Mouse (Mus musculus): ENCODE data around the gene Vars2.
A peak's percentile ranks its signal among the peaks of the same experiment; 100 is the strongest.

The Vars2 gene

DNA sequence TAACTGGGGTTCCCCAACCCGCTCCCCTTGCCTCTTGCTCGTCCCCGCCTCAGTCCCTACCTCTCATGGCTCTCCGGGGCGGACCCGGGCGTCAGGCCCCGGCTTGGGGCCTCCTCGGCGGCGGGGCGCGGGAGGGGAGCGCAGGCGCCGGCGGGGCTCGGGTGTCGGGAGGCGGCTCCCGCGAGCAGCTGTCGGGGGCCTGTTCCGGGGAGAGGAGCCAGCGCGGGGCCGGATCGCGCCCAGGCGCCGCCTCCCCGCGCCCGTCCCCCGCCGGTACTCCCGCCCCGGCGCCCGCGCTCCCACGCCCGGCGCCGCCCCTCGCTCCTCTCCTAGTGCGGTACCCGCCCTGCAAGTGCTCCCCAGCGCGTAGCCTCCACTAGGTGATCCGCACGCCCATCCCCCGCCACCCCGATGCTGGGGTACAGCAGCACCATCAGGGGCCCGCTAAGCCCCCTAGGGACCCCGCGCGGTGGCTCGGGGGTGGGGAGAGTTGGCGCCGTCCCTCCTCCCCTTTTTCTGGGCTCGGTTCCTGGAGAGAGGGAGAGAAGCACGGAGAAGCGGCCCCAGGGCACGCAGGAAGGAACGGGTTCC is 33.1 kb upstream of the Vars2 start:
- no peak for DNase-seq (ENCODE audit: low read depth, low spot score)
- no peaks in the 10 kb centered on the region for H3K36me3 ChIP-seq (ENCODE audit: control insufficient read depth, insufficient read depth, low read length, poor library complexity, severe bottlenecking)
- no peaks in the 10 kb centered on the region; the same call in 1 of the 2 replicates for H3K27me3 ChIP-seq (ENCODE audit: control insufficient read depth, insufficient read depth, low read length, poor library complexity, severe bottlenecking)

DNA sequence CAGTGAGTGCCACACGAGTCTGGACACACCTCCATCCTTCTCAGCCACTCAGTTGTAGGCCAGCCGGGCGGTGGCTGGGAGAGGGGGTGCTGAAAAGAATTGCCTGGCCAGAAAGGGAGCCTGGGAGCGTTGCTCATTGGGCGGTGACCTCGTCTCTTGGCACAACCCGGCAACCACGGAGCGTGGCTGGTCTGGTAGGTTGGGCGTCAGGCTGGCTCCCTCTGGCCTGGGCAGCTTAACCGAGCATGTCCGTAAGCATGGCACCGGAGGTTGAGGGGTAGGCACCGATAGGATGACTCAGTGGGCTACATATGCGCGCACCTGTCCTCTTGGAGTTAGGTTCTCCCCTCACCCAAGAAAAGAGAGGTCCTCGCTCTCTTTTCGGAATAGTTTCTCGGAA is 32.5 kb upstream of the Vars2 start:
- Histone ChIP-seq H3K36me3 (ENCODE audit: control insufficient read depth, insufficient read depth, low read length, poor library complexity, severe bottlenecking) (no peaks in the 10 kb centered on the region), H3K27me3 (ENCODE audit: control insufficient read depth, insufficient read depth, low read length, poor library complexity, severe bottlenecking) (no peaks in the 10 kb centered on the region; the same call in 1 of the 2 replicates)
- no peak for DNase-seq (ENCODE audit: low read depth, low spot score)

DNA sequence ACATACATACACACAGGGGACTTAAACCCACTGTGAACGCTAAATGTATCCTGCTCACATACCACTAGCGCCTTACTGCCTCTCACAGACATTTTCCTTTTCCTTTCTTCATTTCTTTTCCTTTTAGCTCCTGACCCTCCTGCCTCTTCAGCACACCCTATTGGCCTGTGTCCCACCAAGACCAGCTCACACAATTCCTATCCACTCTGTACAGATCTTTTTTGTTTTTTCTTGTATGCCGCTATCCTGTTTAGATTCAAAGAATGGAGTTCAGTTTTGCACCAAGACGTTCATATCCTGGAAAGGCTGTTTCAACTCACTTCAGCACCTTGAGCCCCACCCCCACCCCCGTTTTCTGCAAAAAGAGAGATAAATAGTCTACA is 31.1 kb upstream of the Vars2 start:
- Histone ChIP-seq H3K27me3 (ENCODE audit: control insufficient read depth, insufficient read depth, low read length, poor library complexity, severe bottlenecking) (no peaks in the 10 kb centered on the region; the same call in 1 of the 2 replicates), H3K36me3 (ENCODE audit: control insufficient read depth, insufficient read depth, low read length, poor library complexity, severe bottlenecking) (no peaks in the 10 kb centered on the region)

DNA sequence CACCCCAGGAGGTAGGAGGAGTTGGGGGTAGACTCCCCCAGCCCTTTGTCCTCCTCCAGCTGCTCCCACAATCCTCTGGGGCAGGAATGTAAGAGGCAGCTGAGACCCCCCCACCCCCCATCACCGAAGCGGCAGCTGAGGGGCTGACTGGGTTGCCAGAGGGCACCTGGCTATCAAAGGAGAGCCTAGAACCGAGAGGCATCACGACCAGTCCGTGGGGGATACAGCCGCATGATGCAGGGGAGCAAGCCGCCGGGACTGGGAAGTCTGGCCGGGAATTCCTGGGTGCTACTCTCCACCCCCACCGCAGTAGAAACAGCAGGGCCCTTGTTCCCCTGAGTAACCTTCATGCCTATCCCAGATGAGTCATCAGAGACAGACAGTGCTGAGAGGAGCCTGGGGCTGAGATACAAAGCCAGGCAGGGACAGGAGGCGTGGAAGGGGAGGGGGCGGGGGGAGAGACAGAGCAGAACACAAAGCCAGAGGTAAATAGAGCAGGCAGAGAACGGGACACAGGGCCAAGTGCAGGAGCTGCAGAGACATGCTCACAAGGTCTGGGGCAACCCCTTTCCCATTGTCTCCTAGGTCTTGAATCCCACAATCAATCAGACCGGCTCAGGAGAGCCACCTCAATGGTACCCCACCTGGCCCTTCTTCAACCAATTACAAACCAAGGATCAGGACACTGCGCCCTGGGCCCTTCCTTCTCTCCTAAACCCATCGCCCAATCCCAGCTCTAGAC is 30.5 kb upstream of the Vars2 start:
- Histone ChIP-seq H3K36me3 (ENCODE audit: control insufficient read depth, insufficient read depth, low read length, poor library complexity, severe bottlenecking) (no peaks in the 10 kb centered on the region), H3K27me3 (ENCODE audit: control insufficient read depth, insufficient read depth, low read length, poor library complexity, severe bottlenecking) (no peaks in the 10 kb centered on the region; the same call in 1 of the 2 replicates)
- DNase-seq (ENCODE audit: low read depth, low spot score) = no peak

More for the DNA sequence above, 31.1 kb upstream of the Vars2 start:
- DNase-seq (ENCODE audit: low read depth, low spot score) = no peak

DNA sequence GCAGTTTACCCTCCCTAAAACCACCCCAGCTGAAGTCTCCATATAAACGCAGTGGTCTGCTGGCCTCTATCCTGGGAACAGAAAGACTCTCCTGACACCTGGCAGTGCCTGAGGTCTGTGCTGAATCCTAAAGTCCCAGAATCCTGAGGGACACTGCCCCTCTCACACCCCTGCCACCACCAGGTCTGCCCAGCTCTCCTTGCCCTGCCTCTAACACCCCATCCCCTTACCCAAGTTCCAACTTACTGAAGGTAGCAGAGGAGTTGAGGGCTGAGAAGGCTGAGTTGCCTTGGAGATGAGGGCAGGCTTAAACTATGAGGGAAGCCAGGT is 30.0 kb upstream of the Vars2 start:
- Histone ChIP-seq H3K36me3 (ENCODE audit: control insufficient read depth, insufficient read depth, low read length, poor library complexity, severe bottlenecking) (no peaks in the 10 kb centered on the region), H3K27me3 (ENCODE audit: control insufficient read depth, insufficient read depth, low read length, poor library complexity, severe bottlenecking) (no peaks in the 10 kb centered on the region; the same call in 1 of the 2 replicates)
- no peak for DNase-seq (ENCODE audit: low read depth, low spot score)

DNA sequence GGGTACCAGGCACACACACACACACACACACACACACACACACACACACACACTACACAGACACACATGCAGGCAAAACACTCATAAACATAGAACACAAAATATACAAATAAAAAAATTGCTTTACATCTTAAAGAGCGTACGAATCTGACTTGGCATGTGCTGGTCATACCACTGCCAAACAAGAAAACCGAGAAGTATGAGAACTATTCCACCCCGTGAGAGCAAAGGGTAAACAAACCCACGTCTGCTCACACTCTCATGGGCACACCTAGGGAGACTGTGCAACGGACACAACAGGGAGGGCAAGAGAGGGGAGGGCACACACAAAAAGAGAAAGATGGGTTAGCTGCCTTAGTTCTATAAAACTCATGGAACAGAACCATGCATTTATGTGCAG is 29.3 kb upstream of the Vars2 start:
- H3K27me3 ChIP-seq (ENCODE audit: control insufficient read depth, insufficient read depth, low read length, poor library complexity, severe bottlenecking) = no peaks in the 10 kb centered on the region; the same call in 1 of the 2 replicates
- DNase-seq (ENCODE audit: low read depth, low spot score) = no peak
- no peaks in the 10 kb centered on the region for H3K36me3 ChIP-seq (ENCODE audit: control insufficient read depth, insufficient read depth, low read length, poor library complexity, severe bottlenecking)

DNA sequence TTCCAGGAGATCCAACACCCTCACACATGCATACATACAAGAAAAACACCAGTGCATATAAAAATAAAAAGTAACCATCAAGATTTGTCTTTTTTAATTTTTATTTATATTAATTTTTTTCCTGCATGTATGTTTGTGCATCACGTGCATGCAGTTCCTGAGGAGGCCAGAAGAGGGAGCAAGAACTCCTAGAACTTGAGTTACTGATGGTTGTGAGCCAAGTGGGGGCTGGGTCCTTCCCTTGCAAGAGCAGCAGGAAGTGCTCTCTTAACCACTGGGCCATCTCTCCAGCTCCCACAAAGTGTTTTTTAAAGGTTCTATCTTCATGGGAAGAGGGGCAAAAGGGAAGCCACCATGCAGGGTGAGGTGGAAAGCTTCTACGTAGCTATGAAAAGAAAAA is 27.9 kb upstream of the Vars2 start:
- DNase-seq (ENCODE audit: low read depth, low spot score) = peak; percentile 24
- Histone ChIP-seq H3K36me3 (ENCODE audit: control insufficient read depth, insufficient read depth, low read length, poor library complexity, severe bottlenecking) (no peaks in the 10 kb centered on the region), H3K27me3 (ENCODE audit: control insufficient read depth, insufficient read depth, low read length, poor library complexity, severe bottlenecking) (no peaks in the 10 kb centered on the region; the same call in 1 of the 2 replicates)

DNA sequence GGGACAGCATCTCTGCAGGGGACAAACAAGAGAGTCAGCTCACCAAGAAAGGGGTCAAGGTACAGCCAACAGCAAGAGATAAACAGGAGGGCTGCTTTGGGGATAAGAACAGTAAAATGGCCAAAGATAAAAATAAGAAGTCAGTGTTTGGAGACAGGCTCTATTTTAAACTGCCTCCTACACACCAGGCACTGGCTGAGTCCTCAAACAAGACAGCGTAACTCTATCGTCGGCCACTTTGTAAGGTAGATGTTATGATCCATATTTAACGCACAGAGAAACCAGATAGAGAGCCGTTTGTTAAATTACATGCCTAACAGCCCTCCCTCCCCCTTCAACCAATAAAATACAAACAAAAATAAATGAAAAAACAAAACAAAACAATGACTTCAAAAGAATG is 26.5 kb upstream of the Vars2 start:
- H3K27me3 ChIP-seq (ENCODE audit: control insufficient read depth, insufficient read depth, low read length, poor library complexity, severe bottlenecking) = no peaks in the 10 kb centered on the region; the same call in 1 of the 2 replicates
- H3K36me3 ChIP-seq (ENCODE audit: control insufficient read depth, insufficient read depth, low read length, poor library complexity, severe bottlenecking) = no peaks in the 10 kb centered on the region
- no peak for DNase-seq (ENCODE audit: low read depth, low spot score)

DNA sequence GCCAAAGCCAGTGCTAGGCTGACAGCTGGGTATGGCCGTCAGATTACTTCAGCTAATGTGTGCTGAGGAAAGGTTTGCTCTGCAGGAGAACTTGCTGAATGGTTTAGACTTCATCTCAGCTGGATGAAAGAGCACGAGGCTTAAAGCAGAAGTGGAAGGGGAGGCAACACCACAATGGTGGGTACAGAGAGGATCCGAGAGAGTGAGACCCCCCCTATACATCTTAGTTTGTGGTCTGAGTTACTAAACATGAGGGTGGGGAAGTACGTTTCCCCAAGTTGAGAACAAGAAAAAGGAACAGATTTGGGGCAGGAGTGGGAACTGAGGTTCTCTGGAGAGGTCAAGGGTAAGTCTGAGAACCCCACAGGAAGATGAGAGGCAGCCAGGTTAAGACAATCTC is 25.0 kb upstream of the Vars2 start:
- Histone ChIP-seq H3K27me3 (ENCODE audit: control insufficient read depth, insufficient read depth, low read length, poor library complexity, severe bottlenecking) (no peaks in the 10 kb centered on the region), H3K36me3 (ENCODE audit: control insufficient read depth, insufficient read depth, low read length, poor library complexity, severe bottlenecking) (no peaks in the 10 kb centered on the region)
- no peak for DNase-seq (ENCODE audit: low read depth, low spot score)

DNA sequence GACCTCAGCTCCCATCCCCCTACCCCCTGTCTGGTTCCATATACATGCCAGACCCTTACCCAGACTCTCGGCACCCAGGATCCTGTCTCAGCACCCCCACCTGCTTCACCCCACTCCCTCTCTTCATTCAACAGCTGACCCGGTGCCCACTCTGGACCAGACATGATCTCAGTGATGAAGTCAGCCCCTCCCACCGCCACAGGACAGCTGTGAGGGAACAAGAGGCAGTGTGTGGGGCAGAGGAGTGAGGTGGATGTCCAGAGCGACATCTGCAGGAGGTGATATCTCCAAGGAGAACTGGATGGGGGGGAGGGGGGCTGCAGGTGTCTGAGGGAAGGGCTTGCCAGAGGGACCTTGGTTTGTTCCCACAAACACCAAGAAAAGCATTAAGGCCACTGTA is 24.4 kb upstream of the Vars2 start:
- Histone ChIP-seq H3K27me3 (ENCODE audit: control insufficient read depth, insufficient read depth, low read length, poor library complexity, severe bottlenecking) (no peaks in the 10 kb centered on the region), H3K36me3 (ENCODE audit: control insufficient read depth, insufficient read depth, low read length, poor library complexity, severe bottlenecking) (no peaks in the 10 kb centered on the region)
- DNase-seq (ENCODE audit: low read depth, low spot score) = no peak

DNA sequence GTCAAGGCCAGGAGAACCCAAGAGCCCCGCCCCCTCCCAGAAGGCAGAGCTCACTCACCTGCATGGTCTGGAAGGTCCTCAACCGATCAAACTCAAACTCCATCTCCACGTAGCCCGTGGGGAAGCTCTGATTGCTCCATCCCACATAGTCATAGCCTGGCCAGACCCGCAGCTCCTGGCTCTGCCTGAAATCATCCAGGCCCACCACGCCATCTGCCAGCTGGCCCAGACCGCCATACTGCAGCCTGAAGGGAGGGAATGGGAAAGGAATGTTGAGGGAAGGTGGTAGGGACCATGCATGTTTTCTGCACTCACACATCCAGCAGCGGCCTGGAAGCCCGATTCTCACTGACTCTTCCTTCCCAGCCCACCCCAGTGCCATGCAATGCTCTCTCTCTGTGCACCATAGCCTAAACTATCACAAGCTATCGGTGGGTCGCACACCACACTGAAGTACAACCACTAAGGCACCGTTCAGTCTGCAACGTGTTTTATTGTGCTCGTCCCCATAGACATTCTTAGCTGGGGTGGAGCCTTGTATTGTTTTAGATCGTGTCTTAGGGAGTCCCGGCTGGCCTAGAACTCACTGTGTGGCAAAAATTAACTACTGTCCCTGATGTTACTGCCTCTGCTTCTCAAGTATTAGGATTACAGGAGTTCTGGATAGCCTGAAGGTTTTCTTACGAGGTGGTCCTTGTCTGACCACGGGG is 22.7 kb upstream of the Vars2 start:
- H3K27me3 ChIP-seq (ENCODE audit: control insufficient read depth, insufficient read depth, low read length, poor library complexity, severe bottlenecking) = no peaks in the 10 kb centered on the region
- no peak for DNase-seq (ENCODE audit: low read depth, low spot score)
- H3K36me3 ChIP-seq (ENCODE audit: control insufficient read depth, insufficient read depth, low read length, poor library complexity, severe bottlenecking) = no peaks in the 10 kb centered on the region

DNA sequence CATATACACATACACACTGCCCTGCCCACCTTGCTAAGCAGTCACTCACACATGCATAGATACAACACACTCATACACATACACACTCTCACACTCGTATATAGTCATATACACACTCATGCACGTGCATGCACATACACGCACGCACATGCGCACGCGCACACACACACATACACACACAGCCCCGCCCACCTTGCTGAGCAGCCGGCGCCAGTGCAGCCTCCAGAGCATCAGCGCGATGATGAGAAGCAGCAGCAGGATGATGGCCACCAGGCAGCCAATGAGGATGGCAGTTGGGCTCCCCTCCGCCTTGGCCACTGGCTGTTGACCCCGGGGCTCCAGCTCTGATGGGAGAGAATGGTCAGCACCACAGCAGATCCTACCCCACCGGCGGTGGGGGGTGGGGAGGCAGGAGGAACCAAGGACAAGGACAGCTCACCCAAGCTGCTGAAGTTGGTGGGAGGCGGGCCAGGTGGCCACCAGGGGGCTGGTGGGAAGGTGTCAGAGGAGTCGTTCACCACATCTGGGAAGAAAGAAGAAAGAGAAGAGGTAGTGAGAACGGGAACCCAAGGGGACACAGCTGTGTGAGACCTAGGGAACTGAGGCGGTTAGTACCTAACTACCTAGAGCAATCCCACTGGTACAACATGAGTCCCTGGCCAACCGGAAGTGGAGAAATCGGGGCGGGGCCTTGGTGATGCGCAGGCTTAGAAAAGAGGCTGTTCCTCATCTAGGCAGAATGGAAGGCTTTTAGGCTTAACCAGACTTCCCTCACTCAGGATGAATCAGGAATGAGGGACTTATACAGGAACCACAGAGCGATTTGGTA is 21.2 kb upstream of the Vars2 start:
- no peaks in the 10 kb centered on the region for H3K27me3 ChIP-seq (ENCODE audit: control insufficient read depth, insufficient read depth, low read length, poor library complexity, severe bottlenecking)
- H3K36me3 ChIP-seq (ENCODE audit: control insufficient read depth, insufficient read depth, low read length, poor library complexity, severe bottlenecking) = no peaks in the 10 kb centered on the region
- DNase-seq (ENCODE audit: low read depth, low spot score) = no peak

DNA sequence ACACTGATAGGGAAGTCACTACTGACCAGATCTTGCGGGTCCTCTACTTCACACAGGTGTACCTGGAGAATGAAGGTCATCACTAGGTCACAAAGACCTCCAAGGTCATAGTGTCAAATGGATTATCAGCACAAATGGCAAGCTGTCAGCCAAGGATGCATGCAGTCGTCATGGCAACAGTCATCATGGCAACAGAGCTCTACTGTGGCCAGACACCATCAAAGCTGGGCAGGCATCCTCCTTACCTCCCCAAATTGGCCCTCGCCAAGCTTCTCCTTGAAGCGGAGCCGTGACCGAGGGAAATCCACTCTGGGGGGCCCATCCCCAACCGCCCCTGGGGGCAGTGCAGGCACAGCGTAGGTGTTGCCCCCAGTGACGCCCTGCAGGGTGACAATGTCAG is 17.7 kb upstream of the Vars2 start:
- no peak for DNase-seq (ENCODE audit: low read depth, low spot score)
- Histone ChIP-seq H3K27me3 (ENCODE audit: control insufficient read depth, insufficient read depth, low read length, poor library complexity, severe bottlenecking) (no peaks in the 10 kb centered on the region), H3K36me3 (ENCODE audit: control insufficient read depth, insufficient read depth, low read length, poor library complexity, severe bottlenecking) (no peaks in the 10 kb centered on the region)

DNA sequence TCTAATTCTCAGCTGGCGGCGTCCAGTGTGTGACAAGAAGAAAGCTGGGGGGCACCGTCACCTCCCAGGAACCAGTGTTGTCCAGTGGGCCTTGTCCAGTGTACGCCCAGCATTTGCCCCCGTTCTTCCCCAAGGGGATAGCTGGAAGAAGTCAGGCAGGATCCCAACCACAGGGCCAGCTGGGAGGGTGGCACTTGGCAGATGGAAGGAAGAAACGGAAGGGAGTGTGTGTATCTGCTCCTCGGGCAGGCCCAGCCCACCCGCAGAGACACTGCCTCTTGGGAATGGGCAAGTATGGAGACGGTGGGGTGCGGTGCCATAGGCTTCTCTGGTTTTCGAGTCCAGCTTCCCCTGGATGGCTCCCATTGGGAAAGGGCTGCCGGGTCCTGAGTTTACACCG is 14.6 kb upstream of the Vars2 start:
- no peaks in the 10 kb centered on the region for H3K27me3 ChIP-seq (ENCODE audit: control insufficient read depth, insufficient read depth, low read length, poor library complexity, severe bottlenecking)
- H3K36me3 ChIP-seq (ENCODE audit: control insufficient read depth, insufficient read depth, low read length, poor library complexity, severe bottlenecking) = no peaks in the 10 kb centered on the region
- no peak for DNase-seq (ENCODE audit: low read depth, low spot score)

DNA sequence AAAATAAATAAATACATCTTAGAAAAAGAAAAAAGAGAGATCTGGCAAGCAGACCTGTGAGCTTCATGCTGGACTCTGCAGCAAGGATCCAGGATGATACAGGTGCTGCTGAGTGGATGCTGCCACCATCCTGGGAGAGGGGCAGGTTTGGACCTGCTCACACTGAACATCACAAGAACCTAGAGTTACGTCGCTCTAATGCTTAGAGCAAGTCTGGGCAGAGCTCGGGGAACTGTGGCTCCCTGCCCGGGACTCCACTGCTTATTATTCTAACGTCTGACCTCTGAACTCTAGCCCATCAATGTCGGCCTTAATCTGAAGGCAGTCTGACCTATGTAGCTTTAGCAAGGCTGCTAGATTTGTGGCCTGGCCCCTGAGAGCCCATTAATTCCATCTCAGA is 13.2 kb upstream of the Vars2 start:
- Histone ChIP-seq H3K27me3 (ENCODE audit: control insufficient read depth, insufficient read depth, low read length, poor library complexity, severe bottlenecking) (no peaks in the 10 kb centered on the region), H3K36me3 (ENCODE audit: control insufficient read depth, insufficient read depth, low read length, poor library complexity, severe bottlenecking) (no peaks in the 10 kb centered on the region)
- no peak for DNase-seq (ENCODE audit: low read depth, low spot score)

All from splenic B cell, adult 2 months (primary cell).